Mouse (Mus musculus) liver, adult (tissue): ENCODE measurements around the gene Gpr153.

Source experiments
- GATA4 ChIP-seq: IDR thresholded peaks from 2 replicates; pipeline ENCODE4 v1.6.1; 2014; ENCODE audit warnings: mild to moderate bottlenecking, low read length; ENCODE audit not compliant: insufficient replicate concordance

The Gpr153 gene

GRCm38 (mm10) chr4:152292102-152292765 is 18.2 kb downstream of the Gpr153 start:
- TF ChIP-seq GATA4, result no peak

- no peak for TF ChIP-seq GATA4
These were observed 20.3 kb downstream of the Gpr153 start for GRCm38 (mm10) chr4:152294188-152294929.

DNA sequence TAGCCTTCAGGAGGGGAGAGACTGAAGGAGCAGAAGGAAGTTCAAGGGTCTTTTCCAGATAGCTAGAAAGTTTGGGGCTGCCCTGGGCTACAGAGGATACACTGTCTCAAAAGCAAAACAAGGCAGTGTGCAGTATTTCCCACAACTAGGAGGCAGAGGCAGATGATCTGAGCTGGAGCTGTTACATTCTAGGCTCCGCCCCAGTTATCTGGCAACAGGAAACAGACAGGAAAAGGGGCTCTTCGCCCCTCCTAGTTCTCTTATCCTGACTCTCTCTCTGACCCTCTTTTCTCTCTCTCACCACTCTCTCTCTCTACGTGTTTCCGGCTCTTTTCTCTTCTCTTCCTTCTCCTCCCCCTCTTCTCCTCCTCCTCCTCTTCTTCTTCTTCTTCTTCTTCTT is 21.9 kb downstream of the Gpr153 start:
- no peak for TF ChIP-seq GATA4

DNA sequence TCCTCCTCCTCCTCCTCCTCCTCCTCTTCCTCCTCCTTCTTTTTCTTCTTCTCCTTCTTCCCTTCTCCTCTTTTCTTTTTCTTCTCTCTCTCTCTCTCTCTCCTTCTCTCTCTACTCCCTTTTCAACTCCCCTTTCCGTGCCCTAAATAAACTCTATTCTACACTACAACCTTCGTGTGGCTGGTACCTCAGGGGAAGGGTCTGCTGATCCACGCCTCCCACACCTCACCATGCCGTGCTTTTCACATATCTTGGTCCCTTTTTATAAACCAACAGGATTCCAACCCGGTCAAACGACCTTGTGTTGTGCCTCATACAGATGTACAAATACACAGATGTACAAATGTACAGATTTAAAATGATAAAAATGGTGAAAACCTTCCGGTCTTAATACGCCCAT is 22.3 kb downstream of the Gpr153 start:
- TF ChIP-seq GATA4, result no peak

DNA sequence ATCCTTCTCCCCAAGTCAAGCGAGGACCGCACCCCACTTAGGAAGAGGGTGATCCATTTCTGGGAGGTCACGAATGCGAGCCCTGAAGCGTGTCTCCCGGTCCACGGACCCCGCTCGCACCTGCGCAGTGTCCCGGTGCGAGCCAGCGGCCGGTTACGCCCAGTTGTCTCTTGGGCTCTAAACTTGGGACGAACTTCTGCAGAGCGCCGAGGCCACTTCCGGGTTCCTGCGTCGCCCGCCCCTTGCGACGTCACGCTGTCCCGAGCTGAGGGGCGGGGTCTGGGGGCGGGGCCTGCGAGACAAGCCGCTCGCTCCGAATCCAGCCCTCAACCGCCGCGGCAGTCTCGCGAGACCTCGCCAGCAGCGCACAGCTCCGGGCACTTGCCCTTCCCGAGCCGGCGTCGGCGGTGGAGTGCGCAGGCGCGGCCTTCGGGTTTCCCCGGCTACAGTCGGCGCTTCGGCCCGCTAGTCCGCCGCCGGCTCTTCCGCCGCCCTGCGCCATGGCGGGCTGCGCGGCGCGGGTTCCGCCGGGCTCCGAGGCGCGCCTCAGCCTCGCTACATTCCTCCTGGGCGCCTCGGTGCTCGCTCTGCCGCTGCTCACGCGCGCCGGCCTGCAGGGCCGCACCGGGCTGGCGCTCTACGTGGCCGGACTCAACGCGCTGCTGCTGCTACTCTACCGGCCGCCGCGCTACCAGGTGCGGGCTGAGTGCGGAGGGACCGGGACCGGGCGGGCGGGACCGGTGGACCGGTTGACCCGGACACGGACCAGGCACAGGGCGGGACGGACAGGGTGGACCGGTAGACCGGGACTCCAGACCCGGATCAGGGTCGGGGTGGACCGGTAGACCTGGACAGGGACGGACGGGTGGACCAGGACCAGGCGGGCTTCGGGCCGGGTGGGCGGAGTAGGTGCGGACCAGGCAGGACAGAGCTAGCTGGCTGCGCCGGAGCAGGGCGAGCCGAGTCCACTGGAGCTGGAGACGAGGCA is 23.1 kb downstream of the Gpr153 start, which contains the start of gene Icmt:
Gene Icmt (plus strand): TSS at position 354 of the 988 bp plus-strand sequence.
- TF ChIP-seq GATA4, result no peak

GRCm38 (mm10) chr4:152298836-152299235 is 24.8 kb downstream of the Gpr153 start:
- no peak for TF ChIP-seq GATA4

GRCm38 (mm10) chr4:152300375-152300774 is 26.3 kb downstream of the Gpr153 start:
- TF ChIP-seq GATA4, result no peak

DNA sequence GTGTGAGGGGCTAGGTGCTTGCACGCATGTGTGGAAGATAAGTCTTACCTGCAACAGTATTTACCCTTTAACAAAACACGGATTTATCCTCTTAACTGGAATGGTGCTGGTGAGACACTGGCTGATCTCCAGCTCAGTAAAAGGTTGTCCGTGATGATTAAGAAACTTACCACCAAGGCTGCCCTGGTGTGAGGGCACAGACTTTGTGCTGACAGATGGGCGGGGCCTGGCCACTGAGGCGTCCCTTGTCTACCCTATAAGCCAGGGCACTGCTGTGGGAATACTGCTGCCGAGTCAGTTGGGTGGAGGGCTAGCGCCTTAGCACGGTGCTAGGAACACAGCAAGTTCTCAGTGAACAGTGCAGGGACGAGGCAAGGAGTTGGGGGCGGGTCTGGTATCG is 28.0 kb downstream of the Gpr153 start:
- TF ChIP-seq GATA4, result no peak

DNA sequence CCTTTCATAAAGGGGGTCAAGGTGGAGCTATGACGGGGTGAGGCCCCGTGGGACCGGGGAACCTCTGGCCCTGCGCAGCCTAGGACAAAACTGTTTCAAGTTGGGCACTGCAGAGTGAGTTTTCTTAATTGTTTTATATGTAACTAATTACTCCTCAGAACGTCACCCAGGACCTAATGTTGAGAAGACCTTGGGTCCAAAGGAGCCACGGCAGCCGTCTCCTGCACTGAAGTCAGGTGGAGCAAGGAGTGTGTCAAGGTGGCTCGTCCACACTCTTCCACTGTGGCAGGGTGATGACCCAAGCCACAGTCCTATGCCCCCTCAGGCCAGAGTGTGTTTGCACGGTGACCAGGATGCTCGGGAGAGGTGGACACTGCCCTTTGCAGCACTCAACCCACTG is 29.1 kb downstream of the Gpr153 start:
- TF ChIP-seq GATA4, result no peak

GRCm38 (mm10) chr4:152304685-152305084 is 30.7 kb downstream of the Gpr153 start:
- TF ChIP-seq GATA4, result no peak

DNA sequence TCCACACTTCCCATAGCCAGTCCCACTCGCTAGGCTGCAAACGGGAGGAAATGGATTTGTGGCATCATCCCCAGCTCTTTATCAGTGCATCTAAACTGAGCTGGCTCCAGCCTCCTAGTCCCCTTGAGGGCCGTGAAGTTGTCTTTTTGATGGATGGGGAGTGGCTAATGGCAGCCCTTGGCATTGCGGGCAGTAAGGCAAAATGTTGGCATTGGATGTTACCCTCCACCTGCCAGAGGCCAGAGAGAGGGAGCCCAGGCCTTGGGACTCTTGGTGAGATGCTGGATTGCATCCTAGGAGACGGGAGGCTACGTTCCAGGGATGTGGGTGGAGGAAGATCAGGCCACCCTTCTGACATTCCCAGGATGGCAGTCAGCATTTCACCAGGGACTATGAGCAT is 32.0 kb downstream of the Gpr153 start:
- no peak for TF ChIP-seq GATA4

DNA sequence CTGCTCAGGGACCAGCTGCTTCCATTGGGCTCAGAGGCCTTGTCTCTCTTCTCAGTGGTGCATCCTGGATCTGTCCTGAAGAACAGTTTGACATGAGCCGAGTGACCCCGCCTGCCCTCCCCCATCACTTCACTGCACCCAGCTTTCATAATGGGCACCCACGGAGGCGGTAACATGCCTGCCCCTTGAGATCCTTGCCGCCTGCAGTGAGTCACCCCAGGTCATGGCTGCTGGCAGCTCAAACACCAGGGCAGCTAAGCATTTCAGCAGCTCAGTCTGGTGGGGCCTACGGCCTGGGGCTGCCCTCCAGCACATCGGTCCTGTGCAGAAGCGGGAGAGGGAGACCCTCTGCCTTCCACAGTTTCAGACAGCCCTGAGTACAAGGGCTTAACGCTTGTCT is 33.5 kb downstream of the Gpr153 start:
- TF ChIP-seq GATA4, result no peak

DNA sequence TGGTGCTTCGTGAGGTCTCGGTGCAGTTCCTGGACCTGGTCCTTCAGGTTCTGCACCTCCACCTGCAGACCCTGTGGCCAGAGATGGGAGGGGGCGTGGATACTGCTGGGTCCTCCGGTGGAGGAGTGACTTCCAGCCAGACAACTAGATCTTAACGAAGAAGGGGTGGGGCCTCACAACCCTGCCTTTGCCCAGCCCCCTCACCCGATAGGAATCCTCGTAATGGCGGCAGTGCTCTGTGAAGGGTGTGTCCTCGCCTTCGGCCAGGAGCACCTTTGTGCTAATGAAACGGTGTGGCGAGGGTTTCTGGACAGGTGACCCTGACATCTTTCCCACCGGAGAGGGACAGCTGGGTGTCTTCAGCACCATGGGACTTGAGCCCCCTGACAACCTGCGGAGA is 38.2 kb downstream of the Gpr153 start:
- TF ChIP-seq GATA4, result no peak

GRCm38 (mm10) chr4:152313211-152313632 is 39.2 kb downstream of the Gpr153 start:
- TF ChIP-seq GATA4, result no peak

DNA sequence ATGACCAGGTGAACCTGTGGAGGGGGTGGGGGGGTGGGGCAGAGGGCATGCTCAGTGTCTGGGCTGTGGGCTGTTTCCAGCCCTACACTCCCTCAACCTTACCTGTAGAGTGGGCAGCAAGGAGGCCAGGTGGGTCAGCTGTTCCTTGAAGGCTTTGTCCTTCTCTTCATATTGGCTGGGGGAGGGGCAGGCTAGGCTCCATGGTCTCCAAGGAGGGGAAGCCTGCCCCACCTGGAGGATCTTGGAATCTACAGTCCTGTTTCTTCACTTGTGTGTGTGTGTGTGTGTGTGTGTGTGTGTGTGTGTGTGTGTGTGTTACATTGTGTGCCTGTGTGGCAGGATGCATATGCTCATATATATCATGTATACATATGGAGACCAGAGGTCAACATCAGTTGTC is 39.9 kb downstream of the Gpr153 start:
- TF ChIP-seq GATA4, result no peak
